Mouse (Mus musculus): ENCODE measurements around the gene Cd82. TPM values are rescaled to one million over a fixed set of nuclear protein-coding genes. Genes with fewer than 3 reads are reported as not detected.

The Cd82 gene
- polyA plus RNA-seq, 1 experiment from 2014 or later = 59.2 TPM

DNA sequence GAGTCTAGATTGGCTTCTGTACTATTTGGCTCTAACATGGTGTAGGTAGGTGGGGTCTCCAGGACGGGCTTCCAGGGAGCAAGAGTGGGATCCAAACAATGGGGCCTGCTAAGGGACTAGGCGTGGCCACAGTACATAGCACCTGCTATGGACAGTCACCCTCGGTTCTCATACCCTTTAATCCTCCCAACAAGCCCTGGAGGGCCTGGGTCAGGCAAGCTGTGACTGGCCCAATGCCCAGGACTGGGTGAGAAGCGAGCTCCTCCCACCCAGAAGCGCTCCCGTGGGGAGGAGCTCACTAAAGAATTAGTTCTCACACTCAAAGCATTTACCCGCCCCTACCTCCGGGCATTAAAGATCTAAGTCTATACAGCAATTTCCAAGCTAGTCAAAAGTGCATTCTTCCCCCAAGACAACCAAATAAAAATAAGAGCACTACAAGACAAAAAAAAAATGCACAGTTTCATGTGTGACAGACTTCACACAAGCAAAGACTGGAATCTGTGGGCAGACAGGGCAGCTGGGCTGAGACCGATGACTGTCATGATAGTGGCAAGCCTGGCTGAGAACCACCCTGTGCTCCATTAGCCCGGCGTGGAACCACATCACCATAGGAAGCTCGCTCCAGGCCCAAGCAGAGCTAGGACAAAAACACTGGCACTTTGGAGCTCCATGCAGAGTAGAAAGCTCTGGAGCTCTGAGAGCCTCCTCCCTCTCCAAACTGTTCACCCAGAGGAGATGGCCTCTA is 23.0 kb downstream of the Cd82 start:
- peaks cover 32% of the 10 kb centered on the region for H3K4me1 ChIP-seq
- H3K4me2 ChIP-seq = no peak overlapping the region

DNA sequence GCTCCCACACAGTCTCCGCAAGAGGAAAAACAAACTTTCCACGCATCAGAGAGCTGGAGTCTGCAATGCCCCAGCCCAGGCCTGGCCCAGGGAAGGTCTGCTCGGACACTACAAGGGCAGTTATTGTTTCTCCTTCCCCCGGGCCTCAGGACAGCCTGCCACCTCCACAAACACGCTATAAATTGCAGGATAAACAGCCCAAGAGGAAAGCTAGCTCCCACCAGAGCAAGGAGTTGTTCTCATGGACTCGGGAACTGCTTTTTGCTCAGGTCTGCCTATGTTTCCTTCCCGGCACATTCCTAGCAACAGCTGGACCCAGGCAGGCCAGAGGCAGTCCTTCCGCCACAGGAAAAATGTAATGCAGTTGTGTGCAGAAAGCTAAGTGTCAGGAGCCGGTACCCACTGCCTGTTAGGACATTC is 23.6 kb downstream of the Cd82 start:
- Histone ChIP-seq H3K4me2 (no peak overlapping the region), H3K4me1 (peaks cover 32% of the 10 kb centered on the region), H3K27ac (0 out of 2 replicates have a peak overlapping the region, but pooled peaks have one; percentile 1), H3K9ac (no peak overlapping the region), H3K4me3 (no peak overlapping the region), H3K27me3 (no peaks in the 10 kb centered on the region), H3K9me3 (no peaks in the 10 kb centered on the region), H3K36me3 (no peaks in the 10 kb centered on the region)
- 52% methylated on average over 9 of the region's 9 CpGs for WGBS
- ATAC-seq (ENCODE audit: borderline replicate concordance, extremely low read depth, low FRiP score, low TSS enrichment) = no peak

More for the DNA sequence above, 23.0 kb downstream of the Cd82 start:
- Histone ChIP-seq H3K27ac (0 out of 2 replicates have a peak overlapping the region, but pooled peaks have one; percentile 1), H3K27me3 (no peaks in the 10 kb centered on the region), H3K9ac (no peak overlapping the region), H3K4me3 (no peak overlapping the region), H3K36me3 (no peaks in the 10 kb centered on the region), H3K9me3 (no peaks in the 10 kb centered on the region)
- ATAC-seq (ENCODE audit: borderline replicate concordance, extremely low read depth, low FRiP score, low TSS enrichment) = peak; percentile 65
- WGBS = 46% methylated on average over 12 of the region's 12 CpGs

DNA sequence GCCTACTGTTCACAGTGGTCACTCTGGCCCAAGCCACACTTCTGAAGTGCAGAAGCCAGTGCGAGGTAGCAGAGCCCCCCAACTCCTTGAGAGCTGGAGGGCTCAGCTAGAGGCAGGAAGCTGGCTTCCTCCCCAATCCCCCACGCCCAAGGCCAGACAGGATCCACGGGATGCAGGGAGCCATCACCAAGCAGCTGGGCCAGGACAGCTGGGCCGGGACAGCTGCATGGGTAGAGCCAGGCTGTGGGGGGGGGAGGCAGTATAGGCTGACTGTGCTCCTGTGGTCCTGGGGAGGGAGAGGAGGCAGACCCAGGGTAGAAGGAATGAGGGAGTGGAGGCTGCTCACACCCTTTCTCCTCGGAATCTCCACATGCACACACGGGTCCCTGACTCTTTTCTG is 24.6 kb downstream of the Cd82 start:
- peaks cover 36% of the 10 kb centered on the region for H3K4me1 ChIP-seq
- no peaks in the 10 kb centered on the region for H3K27me3 ChIP-seq
- 0 out of 2 replicates have a peak, but pooled peaks have one; percentile 5 for ATAC-seq (ENCODE audit: borderline replicate concordance, extremely low read depth, low FRiP score, low TSS enrichment)
- H3K4me2 ChIP-seq = no peak overlapping the region
- no peak overlapping the region for H3K4me3 ChIP-seq
- H3K9me3 ChIP-seq = no peaks in the 10 kb centered on the region
- H3K36me3 ChIP-seq = no peaks in the 10 kb centered on the region
- no peak overlapping the region for H3K9ac ChIP-seq
- H3K27ac ChIP-seq = no peak overlapping the region
- 49% methylated on average over 6 of the region's 6 CpGs for WGBS

DNA sequence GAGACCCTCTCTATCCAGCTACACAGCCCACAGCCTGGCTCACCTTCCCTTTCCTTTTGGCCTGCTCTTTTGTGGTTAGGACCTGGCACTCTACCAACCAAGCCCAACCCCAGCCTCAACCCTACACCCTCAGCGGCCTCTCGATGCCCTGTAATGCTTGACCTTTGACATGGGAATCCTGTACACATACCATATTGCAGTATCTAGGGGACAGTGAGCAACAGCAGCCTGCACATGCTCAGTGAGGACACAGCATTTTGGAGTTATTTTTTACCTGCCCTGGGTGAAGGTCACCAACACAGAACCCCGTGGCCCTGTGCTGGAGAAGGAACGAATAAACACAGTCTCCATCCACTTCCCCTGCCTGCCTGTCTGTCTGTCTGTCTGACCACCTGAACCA is 27.4 kb downstream of the Cd82 start:
- Histone ChIP-seq H3K4me2 (no peak overlapping the region), H3K27me3 (no peaks in the 10 kb centered on the region), H3K4me1 (peaks cover 46% of the 10 kb centered on the region), H3K4me3 (no peak overlapping the region), H3K9me3 (no peaks in the 10 kb centered on the region), H3K27ac (no peak overlapping the region), H3K36me3 (no peaks in the 10 kb centered on the region), H3K9ac (no peak overlapping the region)
- no peak for ATAC-seq (ENCODE audit: borderline replicate concordance, extremely low read depth, low FRiP score, low TSS enrichment)
- WGBS = 54% methylated on average over 4 of the region's 4 CpGs

DNA sequence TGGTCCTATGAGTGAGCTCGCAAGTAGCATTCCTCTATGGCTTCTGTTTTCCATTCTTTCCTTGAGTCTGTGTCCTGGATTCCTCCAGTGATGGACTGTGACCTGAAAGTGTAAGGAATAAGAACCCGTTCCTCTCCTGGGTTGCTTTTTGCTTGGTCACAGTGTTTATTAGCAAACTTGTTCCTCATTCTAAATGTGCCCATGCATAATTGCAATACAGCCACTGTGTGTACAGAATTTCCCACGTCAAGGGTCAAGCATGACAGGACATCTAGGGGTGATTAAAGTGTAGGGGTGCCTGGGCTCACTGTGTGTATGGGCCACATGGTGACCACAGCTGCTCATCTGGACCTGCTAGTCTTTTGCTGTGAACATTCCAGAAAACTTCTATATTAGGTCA is 28.0 kb downstream of the Cd82 start:
- H3K36me3 ChIP-seq = no peaks in the 10 kb centered on the region
- no peak for ATAC-seq (ENCODE audit: borderline replicate concordance, extremely low read depth, low FRiP score, low TSS enrichment)
- H3K4me3 ChIP-seq = no peak overlapping the region
- no peaks in the 10 kb centered on the region for H3K9me3 ChIP-seq
- 86% methylated on average over 3 of the region's 3 CpGs for WGBS
- H3K27ac ChIP-seq = no peak overlapping the region
- no peak overlapping the region for H3K9ac ChIP-seq
- H3K27me3 ChIP-seq = no peaks in the 10 kb centered on the region
- peaks cover 40% of the 10 kb centered on the region for H3K4me1 ChIP-seq
- H3K4me2 ChIP-seq = no peak overlapping the region

DNA sequence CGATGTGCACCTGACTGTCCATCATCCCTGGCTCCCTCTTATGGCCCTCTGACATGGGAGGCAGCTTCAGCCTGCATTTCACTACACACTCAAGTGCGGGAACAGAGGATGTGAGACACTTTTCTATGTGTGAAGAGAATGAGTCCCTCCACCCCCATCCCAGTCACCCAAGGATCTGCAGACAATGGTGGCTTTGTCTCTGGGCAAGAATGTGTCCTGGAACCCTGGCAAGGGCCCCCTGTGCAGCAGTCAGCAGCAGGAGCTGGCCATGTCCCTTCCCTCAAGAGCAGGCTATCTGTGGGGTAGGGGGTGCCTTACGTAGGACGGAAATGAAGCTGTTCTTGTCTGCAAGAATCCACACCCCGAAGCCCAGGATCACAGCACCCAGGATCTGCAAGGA is 29.4 kb downstream of the Cd82 start:
- no peak overlapping the region for H3K9ac ChIP-seq
- no peak overlapping the region for H3K4me2 ChIP-seq
- no peaks in the 10 kb centered on the region for H3K9me3 ChIP-seq
- H3K4me3 ChIP-seq = no peak overlapping the region
- no peaks in the 10 kb centered on the region for H3K36me3 ChIP-seq
- H3K27me3 ChIP-seq = no peaks in the 10 kb centered on the region
- WGBS = 69% methylated on average over 5 of the region's 5 CpGs
- H3K4me1 ChIP-seq = peaks cover 29% of the 10 kb centered on the region
- no peak for ATAC-seq (ENCODE audit: borderline replicate concordance, extremely low read depth, low FRiP score, low TSS enrichment)
- no peak overlapping the region for H3K27ac ChIP-seq

DNA sequence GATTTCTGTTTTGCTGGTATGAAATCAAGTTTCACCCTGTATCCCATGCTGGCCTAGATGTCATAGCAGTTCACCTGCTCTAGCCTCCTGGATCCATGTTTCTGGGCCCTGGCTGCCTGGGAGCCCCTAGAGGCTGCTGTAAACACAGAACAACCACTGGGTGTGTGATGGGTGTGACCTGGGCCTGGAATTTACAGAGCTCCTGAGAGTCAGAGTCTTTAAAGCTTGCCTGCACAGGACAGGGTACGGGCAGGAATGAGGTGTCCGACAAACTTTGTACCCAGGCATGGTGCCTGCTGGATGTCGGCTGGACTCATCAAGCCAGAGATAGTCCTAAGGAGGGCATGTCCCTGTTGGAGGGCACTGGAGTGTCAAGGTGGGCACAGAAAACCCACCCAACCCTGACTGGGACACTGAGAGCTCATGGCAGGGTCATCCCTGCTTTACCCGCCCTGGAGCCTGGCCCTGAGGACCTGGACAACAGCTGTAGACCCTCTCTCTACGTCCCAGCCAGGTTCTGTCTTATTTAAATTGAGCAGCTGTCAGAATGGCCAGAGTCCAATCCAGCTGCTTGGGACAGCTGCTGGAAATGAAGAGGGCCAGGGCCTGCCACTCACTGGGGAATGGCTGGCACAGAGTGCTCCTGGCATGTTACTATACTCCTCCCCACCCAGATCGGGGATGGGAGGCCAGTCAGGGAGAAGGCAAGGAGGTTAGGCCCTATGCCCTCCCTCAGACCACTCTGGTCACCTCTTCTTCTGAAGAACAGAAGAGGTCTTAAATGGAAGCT is 30.1 kb downstream of the Cd82 start:
- no peaks in the 10 kb centered on the region for H3K27me3 ChIP-seq
- peaks cover 22% of the 10 kb centered on the region for H3K4me1 ChIP-seq
- H3K4me3 ChIP-seq = no peak overlapping the region
- no peak overlapping the region for H3K9ac ChIP-seq
- no peaks in the 10 kb centered on the region for H3K36me3 ChIP-seq
- 53% methylated on average over 6 of the region's 6 CpGs for WGBS
- H3K4me2 ChIP-seq = no peak overlapping the region
- no peak overlapping the region for H3K27ac ChIP-seq
- H3K9me3 ChIP-seq = no peaks in the 10 kb centered on the region
- ATAC-seq (ENCODE audit: borderline replicate concordance, extremely low read depth, low FRiP score, low TSS enrichment) = no peak

DNA sequence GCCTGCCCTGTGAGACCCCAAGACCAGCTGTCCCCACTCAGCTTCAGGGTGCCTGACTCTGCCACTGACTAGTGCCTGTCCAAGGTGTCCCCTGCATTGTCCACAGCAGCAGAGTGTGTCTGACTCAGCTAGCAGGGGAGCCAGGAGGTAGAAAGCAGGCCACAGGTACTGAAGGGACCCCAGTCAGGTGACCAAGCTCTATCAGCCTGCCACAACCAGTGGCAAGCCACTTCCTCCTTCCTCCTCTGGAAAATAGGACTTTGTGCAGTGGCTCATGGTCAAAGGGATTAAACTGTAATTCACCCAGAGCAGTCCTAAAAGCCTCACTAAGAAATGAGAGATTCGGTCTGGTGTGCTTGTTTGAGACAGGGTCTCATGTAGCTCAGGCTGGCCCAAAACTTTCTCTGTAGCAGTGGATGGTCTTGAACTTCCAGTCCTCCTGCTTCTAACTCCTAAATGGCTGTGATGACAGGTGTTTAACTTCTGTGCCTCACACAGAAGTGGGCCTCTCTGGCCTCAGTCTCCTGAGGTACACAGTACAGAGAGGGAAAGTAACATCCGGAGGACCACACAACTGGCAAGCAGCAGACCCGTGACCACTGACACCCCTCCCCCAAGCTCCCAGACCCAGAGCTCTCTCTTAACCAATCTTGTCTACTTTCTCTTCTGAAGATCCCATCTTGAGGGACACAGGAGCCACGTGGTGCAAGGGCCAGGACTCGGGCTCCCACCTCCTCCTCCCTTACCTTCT is 31.2 kb downstream of the Cd82 start:
- Histone ChIP-seq H3K4me2 (no peak overlapping the region), H3K4me3 (no peak overlapping the region), H3K27ac (no peak overlapping the region), H3K9ac (no peak overlapping the region), H3K9me3 (no peaks in the 10 kb centered on the region), H3K36me3 (no peaks in the 10 kb centered on the region), H3K27me3 (no peaks in the 10 kb centered on the region), H3K4me1 (peaks cover 24% of the 10 kb centered on the region)
- no peak for ATAC-seq (ENCODE audit: borderline replicate concordance, extremely low read depth, low FRiP score, low TSS enrichment)
- WGBS = 46% methylated on average over 5 of the region's 5 CpGs

DNA sequence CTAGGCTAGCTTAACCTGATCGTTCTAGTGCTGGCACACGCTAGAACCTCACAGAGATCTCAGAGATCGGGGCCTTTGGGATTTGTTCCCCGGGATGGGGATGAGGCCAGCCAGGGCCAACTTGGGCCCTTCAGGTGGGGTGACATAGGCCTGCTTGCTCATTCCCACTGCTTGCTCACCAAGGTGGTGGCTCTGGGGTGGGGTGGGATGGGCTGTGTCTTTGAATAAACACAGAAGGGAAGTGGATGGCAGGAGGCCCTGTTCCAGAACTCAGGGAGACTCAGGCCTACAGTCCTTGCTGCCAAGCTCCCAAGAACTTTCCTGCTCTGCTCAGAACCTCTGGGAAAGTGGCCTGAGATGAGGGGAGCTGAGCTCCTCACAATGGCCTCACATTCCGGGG is 31.9 kb downstream of the Cd82 start:
- Histone ChIP-seq H3K9me3 (no peaks in the 10 kb centered on the region), H3K4me1 (peaks cover 26% of the 10 kb centered on the region), H3K27ac (no peak overlapping the region), H3K36me3 (no peaks in the 10 kb centered on the region), H3K9ac (no peak overlapping the region), H3K4me2 (no peak overlapping the region), H3K4me3 (no peak overlapping the region), H3K27me3 (no peaks in the 10 kb centered on the region)
- ATAC-seq (ENCODE audit: borderline replicate concordance, extremely low read depth, low FRiP score, low TSS enrichment) = no peak
- WGBS = 88% methylated on average over 5 of the region's 5 CpGs

DNA sequence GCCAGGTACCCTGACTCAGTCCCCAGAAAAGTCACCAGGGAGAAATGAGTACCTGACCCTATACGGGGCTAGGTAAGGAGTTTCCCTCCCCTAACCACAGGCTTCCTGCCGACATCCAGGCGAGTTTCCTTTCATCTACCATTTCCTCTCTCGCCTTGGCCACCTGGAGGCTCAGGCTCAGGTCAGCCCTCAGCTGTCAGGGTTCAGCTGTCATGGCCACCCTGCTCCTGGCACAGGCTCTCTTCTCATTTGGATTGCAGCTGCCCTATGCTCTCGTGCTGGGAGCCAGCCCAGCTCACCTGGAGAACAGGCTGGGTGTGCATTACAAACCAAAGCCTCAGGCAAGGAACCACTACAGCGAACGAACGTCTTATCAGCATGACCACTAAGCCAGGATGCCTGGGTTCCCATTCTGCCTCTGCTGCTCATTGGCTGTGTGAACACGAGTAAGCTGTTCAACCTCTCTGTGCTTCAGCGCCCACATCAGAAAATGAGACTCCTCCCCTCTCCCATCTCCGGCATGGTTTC is 34.9 kb downstream of the Cd82 start:
- Histone ChIP-seq H3K27me3 (no peaks in the 10 kb centered on the region), H3K9me3 (no peaks in the 10 kb centered on the region), H3K27ac (no peak overlapping the region), H3K4me3 (no peak overlapping the region), H3K9ac (no peak overlapping the region), H3K36me3 (no peaks in the 10 kb centered on the region), H3K4me1 (peaks cover 19% of the 10 kb centered on the region), H3K4me2 (no peak overlapping the region)
- no peak for ATAC-seq (ENCODE audit: borderline replicate concordance, extremely low read depth, low FRiP score, low TSS enrichment)
- WGBS = 51% methylated on average over 11 of the region's 11 CpGs

DNA sequence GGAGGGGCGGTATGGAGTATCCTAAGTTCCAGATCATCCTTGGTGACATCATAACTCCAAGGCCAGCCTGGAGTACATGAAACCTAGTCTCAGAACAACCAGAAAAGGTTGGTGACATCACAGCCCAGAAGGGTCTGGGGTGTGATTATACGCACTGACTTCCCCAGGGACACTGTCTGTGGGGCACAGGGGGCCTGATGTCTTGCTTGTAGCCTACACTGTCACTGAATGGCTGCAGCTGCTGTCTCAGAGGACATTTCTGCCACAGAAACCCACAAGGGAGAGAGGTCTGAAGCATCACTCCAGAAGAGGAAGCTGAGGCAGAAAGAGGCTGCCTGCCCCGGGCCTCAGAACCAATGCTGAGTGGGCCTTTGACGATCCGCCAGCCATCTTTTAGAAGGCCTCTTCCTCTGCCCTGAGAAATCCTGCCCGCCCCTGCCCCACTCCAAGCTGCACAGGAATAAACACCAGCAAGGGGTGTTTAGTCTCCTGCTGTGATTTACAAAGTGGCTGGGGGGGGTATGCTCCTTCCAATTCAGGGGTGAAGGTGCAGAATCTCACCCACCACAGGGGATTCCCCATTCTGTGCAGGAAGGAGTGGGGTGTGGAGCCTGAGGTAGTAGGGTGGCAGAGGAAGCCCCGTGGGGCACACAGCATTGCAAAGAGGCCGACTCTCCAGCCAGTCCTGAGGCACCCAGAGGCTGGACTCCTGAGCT is 35.8 kb downstream of the Cd82 start:
- peaks cover 12% of the 10 kb centered on the region; the same call in 1 of the 2 replicates for H3K4me1 ChIP-seq
- H3K9ac ChIP-seq = no peak overlapping the region
- H3K36me3 ChIP-seq = no peaks in the 10 kb centered on the region
- no peak for ATAC-seq (ENCODE audit: borderline replicate concordance, extremely low read depth, low FRiP score, low TSS enrichment)
- WGBS = 41% methylated on average over 8 of the region's 8 CpGs
- no peak overlapping the region for H3K4me2 ChIP-seq
- H3K4me3 ChIP-seq = no peak overlapping the region
- no peaks in the 10 kb centered on the region for H3K27me3 ChIP-seq
- no peaks in the 10 kb centered on the region for H3K9me3 ChIP-seq
- no peak overlapping the region; the same call in 1 of the 2 replicates for H3K27ac ChIP-seq
